Mouse (Mus musculus): Measurements from ENCODE around the gene R3hdm1. TPM values are rescaled to one million over a fixed set of nuclear protein-coding genes. Genes with fewer than 3 reads are reported as not detected.
"Not testable (repeated sequence)": the region's sequence is repeated elsewhere in the genome, so short reads cannot be mapped to it uniquely, and the experiment has no call there.

R3hdm1 gene
- polyA plus RNA-seq, 1 experiment from 2014 or later, result 81.2 TPM

DNA sequence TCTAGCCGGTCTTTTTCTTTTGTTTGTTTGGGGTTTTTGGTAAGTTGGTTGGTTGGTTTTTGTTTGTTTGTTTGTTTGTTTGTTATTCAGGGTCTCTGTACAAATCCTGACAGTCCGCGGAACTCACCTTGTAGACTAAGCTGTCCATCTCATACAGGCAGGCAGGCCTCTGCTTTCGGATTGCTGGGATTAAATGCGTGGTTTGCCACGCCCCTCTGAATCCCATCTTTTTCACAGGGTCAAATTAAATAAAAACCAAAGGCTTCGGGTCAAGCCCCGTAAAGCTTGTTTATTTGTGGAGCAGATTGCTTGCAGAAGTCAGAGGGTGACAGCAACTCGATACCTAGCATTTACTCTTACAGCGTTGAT, 140.5 kb downstream of the R3hdm1 start, which contains the start of gene Ubxn4:
Gene Ubxn4 (plus strand): TSS at position 338 of the 369 bp plus-strand sequence.
- H3K27ac ChIP-seq (ENCODE audit: low read depth, low read length), result peak within 1 kb of the TSS; percentile 87
- no peak for DNase-seq (ENCODE audit: low spot score)
- 10% methylated on average over 10 of the region's 10 CpGs for WGBS
- H3K36me3 ChIP-seq (ENCODE audit: control insufficient read depth, insufficient read depth, low read length), result no peaks in the 10 kb centered on the region
- H3K27me3 ChIP-seq (replicated peaks; ENCODE audit: control insufficient read depth, insufficient read depth, low read length), result no peaks in the 10 kb centered on the region
- H3K4me1 ChIP-seq (replicated peaks; ENCODE audit: control insufficient read depth, insufficient read depth, low read length), result peaks cover 4% of the 10 kb centered on the region
- H3K9me3 ChIP-seq (ENCODE audit: control insufficient read depth, low read length), result no peaks in the 10 kb centered on the region
- H3K4me2 ChIP-seq, result peak within 1 kb of the TSS; percentile 91
- peak within 1 kb of the TSS; percentile 89 for H3K9ac ChIP-seq (ENCODE audit: low read depth, low read length)
- ATAC-seq (replicated peaks; ENCODE audit: low FRiP score), result peak; percentile 9; the same call in 1 of the 2 replicates
- H3K4me3 ChIP-seq (ENCODE audit: low read depth, low read length), result peak within 1 kb of the TSS; percentile 81

DNA sequence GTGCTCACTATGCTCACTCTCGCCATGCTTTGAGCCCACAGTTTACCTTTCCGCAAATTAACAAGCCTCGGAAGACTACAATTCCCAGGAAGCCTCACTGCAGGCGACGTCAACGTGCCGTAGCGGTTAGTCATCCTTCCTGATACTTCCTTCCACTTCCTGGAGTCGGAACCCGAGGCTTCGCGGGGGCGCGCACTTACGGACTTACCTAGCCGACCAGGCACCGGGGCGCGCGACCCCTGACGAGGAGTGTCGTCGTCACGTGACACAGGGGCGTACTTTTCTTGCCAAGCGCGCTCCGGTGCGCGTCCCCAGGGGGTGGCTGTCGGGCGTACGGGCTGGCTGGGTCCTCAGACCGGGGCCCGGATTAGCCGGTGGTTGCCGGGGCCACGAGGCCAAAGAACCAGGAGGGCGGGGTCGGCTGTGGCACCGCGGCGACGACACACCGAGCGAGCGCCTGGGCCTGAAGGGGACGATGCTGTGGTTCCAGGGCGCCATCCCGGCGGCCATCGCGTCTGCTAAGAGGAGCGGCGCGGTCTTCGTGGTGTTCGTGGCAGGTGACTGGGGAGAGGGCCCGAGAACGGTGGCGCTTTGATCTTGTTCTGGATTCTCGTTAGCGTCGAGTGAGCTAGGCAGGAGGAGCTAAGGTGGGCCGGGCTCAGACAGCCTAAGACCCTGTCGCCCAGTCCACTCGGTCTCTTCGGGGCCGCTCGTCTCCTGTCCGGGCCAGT, 141.1 kb downstream of the R3hdm1 start:
- H3K9me3 ChIP-seq (ENCODE audit: control insufficient read depth, low read length), result no peaks in the 10 kb centered on the region
- H3K27ac ChIP-seq (ENCODE audit: low read depth, low read length), result peak overlapping the region; percentile 87
- peak overlapping the region; percentile 91 for H3K4me2 ChIP-seq
- H3K27me3 ChIP-seq (replicated peaks; ENCODE audit: control insufficient read depth, insufficient read depth, low read length), result no peaks in the 10 kb centered on the region
- under 1% methylated on average over 71 of the region's 71 CpGs for WGBS
- H3K36me3 ChIP-seq (ENCODE audit: control insufficient read depth, insufficient read depth, low read length), result no peaks in the 10 kb centered on the region
- peak overlapping the region; percentile 81 for H3K4me3 ChIP-seq (ENCODE audit: low read depth, low read length)
- H3K9ac ChIP-seq (ENCODE audit: low read depth, low read length), result peak overlapping the region; percentile 89
- peak; percentile 93 for ATAC-seq (replicated peaks; ENCODE audit: low FRiP score)
- H3K4me1 ChIP-seq (replicated peaks; ENCODE audit: control insufficient read depth, insufficient read depth, low read length), result peaks cover 4% of the 10 kb centered on the region
- peak; percentile 99 for DNase-seq (ENCODE audit: low spot score)

DNA sequence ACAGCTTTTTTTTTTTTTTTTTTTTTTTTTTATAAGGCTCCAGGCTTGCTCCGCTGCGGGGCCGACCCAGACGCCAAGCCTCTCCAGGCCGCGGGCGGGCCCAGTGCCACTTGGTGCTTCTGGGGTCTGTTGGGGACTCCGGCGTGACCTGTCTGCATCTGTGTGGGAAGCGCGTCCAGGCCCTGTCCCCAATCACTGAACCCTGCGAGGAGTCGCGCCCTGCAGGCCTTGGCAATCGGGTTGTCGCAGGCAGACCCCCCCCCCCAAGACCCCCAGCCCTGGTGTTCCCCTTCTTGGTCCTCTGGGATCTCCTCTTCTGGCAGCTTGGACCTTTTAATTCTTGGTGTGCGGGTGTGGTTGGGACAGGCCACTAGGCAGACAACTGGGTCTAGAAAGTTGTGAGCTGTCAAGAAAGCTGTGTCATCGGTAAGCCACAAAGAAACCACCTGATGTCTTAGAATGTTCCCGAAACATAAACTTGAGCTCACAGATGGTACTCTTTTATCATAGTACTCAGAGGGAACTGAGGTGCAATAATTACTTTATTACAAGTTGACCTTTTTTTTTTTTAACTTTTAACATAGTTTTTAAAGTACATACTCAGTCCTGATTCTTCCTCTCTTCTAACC, 141.7 kb downstream of the R3hdm1 start:
- Histone ChIP-seq H3K9me3 (ENCODE audit: control insufficient read depth, low read length) (no peaks in the 10 kb centered on the region), H3K4me3 (ENCODE audit: low read depth, low read length) (peak overlapping the region; percentile 81), H3K9ac (ENCODE audit: low read depth, low read length) (peak overlapping the region; percentile 89), H3K4me2 (peak overlapping the region; percentile 91), H3K27me3 (replicated peaks; ENCODE audit: control insufficient read depth, insufficient read depth, low read length) (no peaks in the 10 kb centered on the region), H3K4me1 (replicated peaks; ENCODE audit: control insufficient read depth, insufficient read depth, low read length) (peaks cover 4% of the 10 kb centered on the region), H3K27ac (ENCODE audit: low read depth, low read length) (peak overlapping the region; percentile 87), H3K36me3 (ENCODE audit: control insufficient read depth, insufficient read depth, low read length) (no peaks in the 10 kb centered on the region)
- under 1% methylated on average over 19 of the region's 19 CpGs for WGBS
- ATAC-seq (replicated peaks; ENCODE audit: low FRiP score) (peak; percentile 62), DNase-seq (ENCODE audit: low spot score) (peak; percentile 76)

DNA sequence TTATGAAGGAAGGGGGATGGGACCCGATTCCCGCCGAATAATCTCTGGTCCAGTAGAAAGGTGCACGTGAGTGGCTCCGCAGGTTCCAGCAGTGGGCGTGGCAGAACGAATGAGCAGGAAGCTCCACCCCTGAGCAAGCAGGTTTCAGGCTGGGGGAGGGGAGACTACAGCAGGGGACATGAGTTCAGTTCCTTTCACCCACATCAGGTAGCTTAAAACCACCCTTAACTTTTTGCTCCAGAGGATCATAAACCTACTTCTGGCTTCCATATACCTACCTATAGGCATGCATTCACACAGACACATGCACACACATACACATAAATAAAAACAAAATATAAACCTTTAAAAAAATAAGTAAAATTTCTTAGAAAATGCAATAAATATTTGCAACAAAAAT, 164.0 kb downstream of the R3hdm1 start:
- H3K9me3 ChIP-seq (ENCODE audit: control insufficient read depth, low read length); H3K4me3 ChIP-seq (ENCODE audit: low read depth, low read length); H3K4me2 ChIP-seq; DNase-seq (ENCODE audit: low spot score); H3K27me3 ChIP-seq (replicated peaks; ENCODE audit: control insufficient read depth, insufficient read depth, low read length); H3K27ac ChIP-seq (ENCODE audit: low read depth, low read length); ATAC-seq (replicated peaks; ENCODE audit: low FRiP score); H3K9ac ChIP-seq (ENCODE audit: low read depth, low read length); H3K4me1 ChIP-seq (replicated peaks; ENCODE audit: control insufficient read depth, insufficient read depth, low read length): not testable (repeated sequence)
- H3K36me3 ChIP-seq (ENCODE audit: control insufficient read depth, insufficient read depth, low read length), result peaks cover 41% of the 10 kb centered on the region
- 73% methylated on average over 7 of the region's 7 CpGs for WGBS

GRCm38 (mm10) chr1:128270731-128271130, 167.6 kb downstream of the R3hdm1 start:
- H3K27me3 ChIP-seq (replicated peaks; ENCODE audit: control insufficient read depth, insufficient read depth, low read length), result no peaks in the 10 kb centered on the region
- H3K4me3 ChIP-seq (ENCODE audit: low read depth, low read length), result no peak overlapping the region
- 91% methylated on average over 3 of the region's 3 CpGs for WGBS
- no peaks in the 10 kb centered on the region for H3K4me1 ChIP-seq (replicated peaks; ENCODE audit: control insufficient read depth, insufficient read depth, low read length)
- H3K4me2 ChIP-seq, result no peak overlapping the region
- no peak for ATAC-seq (replicated peaks; ENCODE audit: low FRiP score)
- H3K9me3 ChIP-seq (ENCODE audit: control insufficient read depth, low read length), result no peaks in the 10 kb centered on the region
- H3K36me3 ChIP-seq (ENCODE audit: control insufficient read depth, insufficient read depth, low read length), result peaks cover 41% of the 10 kb centered on the region
- no peak overlapping the region for H3K27ac ChIP-seq (ENCODE audit: low read depth, low read length)
- DNase-seq (ENCODE audit: low spot score), result no peak
- H3K9ac ChIP-seq (ENCODE audit: low read depth, low read length), result no peak overlapping the region

DNA sequence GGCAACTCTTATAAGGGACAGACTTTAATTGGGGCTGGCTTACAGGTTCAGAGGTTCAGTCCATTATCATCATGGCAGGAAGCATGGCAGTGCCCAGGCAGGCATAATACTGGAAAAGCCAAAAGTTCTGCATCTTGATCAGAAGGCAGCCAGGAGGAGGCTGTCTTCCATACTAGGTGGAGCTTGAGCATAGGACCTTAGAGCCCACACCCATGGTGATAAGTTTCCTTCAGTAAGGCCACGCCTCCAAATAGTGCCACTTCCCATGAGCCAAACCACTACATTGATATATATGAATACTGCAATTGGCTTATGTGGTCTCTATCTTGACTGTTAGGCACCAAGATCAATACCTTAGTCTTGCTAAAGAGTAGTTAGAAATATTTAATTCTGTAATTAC, 172.8 kb downstream of the R3hdm1 start:
- WGBS, result 74% methylated on average over 1 of the region's 1 CpGs
- peaks cover 45% of the 10 kb centered on the region for H3K36me3 ChIP-seq (ENCODE audit: control insufficient read depth, insufficient read depth, low read length)

GRCm38 (mm10) chr1:128278563-128278962, 175.5 kb downstream of the R3hdm1 start:
- no peak overlapping the region for H3K27ac ChIP-seq (ENCODE audit: low read depth, low read length)
- DNase-seq (ENCODE audit: low spot score), result no peak
- no peaks in the 10 kb centered on the region for H3K27me3 ChIP-seq (replicated peaks; ENCODE audit: control insufficient read depth, insufficient read depth, low read length)
- no peaks in the 10 kb centered on the region for H3K4me1 ChIP-seq (replicated peaks; ENCODE audit: control insufficient read depth, insufficient read depth, low read length)
- H3K4me3 ChIP-seq (ENCODE audit: low read depth, low read length), result no peak overlapping the region
- ATAC-seq (replicated peaks; ENCODE audit: low FRiP score), result no peak
- 90% methylated on average over 3 of the region's 3 CpGs for WGBS
- no peak overlapping the region for H3K9ac ChIP-seq (ENCODE audit: low read depth, low read length)
- H3K36me3 ChIP-seq (ENCODE audit: control insufficient read depth, insufficient read depth, low read length), result peaks cover 34% of the 10 kb centered on the region; the same call in 1 of the 2 replicates
- H3K9me3 ChIP-seq (ENCODE audit: control insufficient read depth, low read length), result no peaks in the 10 kb centered on the region
- H3K4me2 ChIP-seq, result no peak overlapping the region

More for the DNA sequence above, 172.8 kb downstream of the R3hdm1 start:
- H3K4me2 ChIP-seq, result no peak overlapping the region
- H3K4me1 ChIP-seq (replicated peaks; ENCODE audit: control insufficient read depth, insufficient read depth, low read length), result no peaks in the 10 kb centered on the region
- H3K9me3 ChIP-seq (ENCODE audit: control insufficient read depth, low read length), result no peaks in the 10 kb centered on the region
- H3K27me3 ChIP-seq (replicated peaks; ENCODE audit: control insufficient read depth, insufficient read depth, low read length), result no peaks in the 10 kb centered on the region
- ATAC-seq (replicated peaks; ENCODE audit: low FRiP score) (peak; percentile 62), DNase-seq (ENCODE audit: low spot score) (no peak)
- H3K27ac ChIP-seq (ENCODE audit: low read depth, low read length), result no peak overlapping the region
- H3K4me3 ChIP-seq (ENCODE audit: low read depth, low read length), result no peak overlapping the region
- no peak overlapping the region for H3K9ac ChIP-seq (ENCODE audit: low read depth, low read length)

- 91% methylated on average over 3 of the region's 3 CpGs for WGBS
These were observed 178.7 kb downstream of the R3hdm1 start for GRCm38 (mm10) chr1:128281753-128282152.

More at GRCm38 (mm10) chr1:128281753-128282152, 178.7 kb downstream of the R3hdm1 start:
- Histone ChIP-seq H3K9me3 (ENCODE audit: control insufficient read depth, low read length) (no peaks in the 10 kb centered on the region), H3K27ac (ENCODE audit: low read depth, low read length) (no peak overlapping the region), H3K4me1 (replicated peaks; ENCODE audit: control insufficient read depth, insufficient read depth, low read length) (no peaks in the 10 kb centered on the region), H3K4me2 (no peak overlapping the region), H3K36me3 (ENCODE audit: control insufficient read depth, insufficient read depth, low read length) (peaks cover 18% of the 10 kb centered on the region; the same call in 1 of the 2 replicates), H3K4me3 (ENCODE audit: low read depth, low read length) (no peak overlapping the region), H3K27me3 (replicated peaks; ENCODE audit: control insufficient read depth, insufficient read depth, low read length) (no peaks in the 10 kb centered on the region), H3K9ac (ENCODE audit: low read depth, low read length) (no peak overlapping the region)
- no peak for ATAC-seq (replicated peaks; ENCODE audit: low FRiP score)
- no peak for DNase-seq (ENCODE audit: low spot score)

Data from liver, embryonic 11.5 days (tissue).